Mouse (Mus musculus) cerebellum, adult 9-11 months (tissue): ENCODE results near the gene Castor2.
A peak's percentile ranks its signal among the peaks of the same experiment; 100 is the strongest.

ENCODE experiments used
- DNase-seq: peaks from one replicate; pipeline ENCODE4 v3.0.0; 2022

Castor2 gene

GRCm38 (mm10) chr5:134099496-134100211, at the start of gene Castor2:
TSS of gene Castor2 (plus strand) at chr5:134099711.
- DNase-seq: peak; percentile 94

- no peak for DNase-seq
These were observed 48.8 kb upstream of the Castor2 start for GRCm38 (mm10) chr5:134050711-134051110.

- no peak for DNase-seq
These were observed 46.9 kb upstream of the Castor2 start for GRCm38 (mm10) chr5:134052614-134053013.

GRCm38 (mm10) chr5:134054496-134054895, 45.0 kb upstream of the Castor2 start:
- peak; percentile 87 for DNase-seq

- DNase-seq: no peak
These were observed 40.6 kb upstream of the Castor2 start for GRCm38 (mm10) chr5:134058793-134059352.

- DNase-seq: peak; percentile 87
These were observed 36.0 kb upstream of the Castor2 start for GRCm38 (mm10) chr5:134063362-134064064.

- DNase-seq: peak; percentile 9
These were observed 33.2 kb upstream of the Castor2 start for GRCm38 (mm10) chr5:134066261-134066660.

GRCm38 (mm10) chr5:134067924-134068323, 31.6 kb upstream of the Castor2 start:
- no peak for DNase-seq

- peak; percentile 97 for DNase-seq
These were observed 25.9 kb upstream of the Castor2 start for GRCm38 (mm10) chr5:134073512-134074041.

- peak; percentile 40 for DNase-seq
These were observed 25.1 kb upstream of the Castor2 start for GRCm38 (mm10) chr5:134074368-134074767.

- no peak for DNase-seq
These were observed 23.3 kb upstream of the Castor2 start for GRCm38 (mm10) chr5:134076175-134076574.

- no peak for DNase-seq
These were observed 18.6 kb upstream of the Castor2 start for GRCm38 (mm10) chr5:134080685-134081548.

GRCm38 (mm10) chr5:134085227-134085626, 14.3 kb upstream of the Castor2 start:
- no peak for DNase-seq

GRCm38 (mm10) chr5:134085887-134086639, 13.4 kb upstream of the Castor2 start:
- no peak for DNase-seq

- DNase-seq: peak; percentile 68
These were observed 12.3 kb upstream of the Castor2 start for GRCm38 (mm10) chr5:134087211-134087610.

- DNase-seq: no peak
These were observed 3.7 kb upstream of the Castor2 start for GRCm38 (mm10) chr5:134095766-134096165.

GRCm38 (mm10) chr5:134098341-134098902, 1.1 kb upstream of the Castor2 start:
- no peak for DNase-seq

GRCm38 (mm10) chr5:134098976-134099375, 535 bp upstream of the Castor2 start:
- DNase-seq: peak; percentile 61

GRCm38 (mm10) chr5:134100232-134100771, 791 bp downstream of the Castor2 start:
- DNase-seq: peak; percentile 68

- no peak for DNase-seq
These were observed 1.8 kb downstream of the Castor2 start for GRCm38 (mm10) chr5:134101322-134101721.

- no peak for DNase-seq
These were observed 2.4 kb downstream of the Castor2 start for GRCm38 (mm10) chr5:134101883-134102282.
